Mouse (Mus musculus) limb, embryonic 11.5 days (tissue): ENCODE measurements around the gene Acot8. TPM values are rescaled to one million over a fixed set of nuclear protein-coding genes. Genes with fewer than 3 reads are reported as not detected.
A peak's percentile ranks its signal among the peaks of the same experiment; 100 is the strongest.

Source experiments
- ATAC-seq: fragments of 200-750 bp; cut with Nextera tagmentation; 2 replicates; pipeline ENCODE4 v1.8.0; 2017; ENCODE audit warnings: low read depth; ENCODE audit not compliant: insufficient number of reproducible peaks, low FRiP score, low TSS enrichment
- DNase-seq: peaks from one replicate; pipeline ENCODE4 v3.0.0-alpha.2; 2015; ENCODE audit warnings: low spot score
- H3K27ac ChIP-seq: fragments of 300-500 bp; sonication (generic); replicated peaks from 2 replicates; pipeline ENCODE4 v1.5.1; 2014; ENCODE audit warnings: low read depth, mild to moderate bottlenecking, low read length
- H3K27me3 ChIP-seq: fragments of 300-500 bp; sonication (generic); 2 replicates; pipeline ENCODE4 v1.6.1; 2014; ENCODE audit warnings: mild to moderate bottlenecking, low read length, mixed read lengths; ENCODE audit not compliant: control insufficient read depth, insufficient read depth
- H3K36me3 ChIP-seq: fragments of 300-500 bp; sonication (generic); 2 replicates; pipeline ENCODE4 v1.6.1; 2014; ENCODE audit warnings: mild to moderate bottlenecking, low read length, moderate library complexity, mixed read lengths; ENCODE audit not compliant: control insufficient read depth, insufficient read depth
- H3K4me1 ChIP-seq: fragments of 300-500 bp; sonication (generic); 2 replicates; pipeline ENCODE4 v1.6.1; 2014; ENCODE audit warnings: low read length, mixed read lengths; ENCODE audit not compliant: control insufficient read depth, insufficient read depth
- H3K4me2 ChIP-seq: fragments of 300-500 bp; sonication (generic); 2 replicates; pipeline ENCODE4 v1.6.1; 2014; ENCODE audit warnings: low read depth, mild to moderate bottlenecking, moderate library complexity; ENCODE audit not compliant: severe bottlenecking
- H3K4me3 ChIP-seq: fragments of 300-500 bp; sonication (generic); 2 replicates; pipeline ENCODE4 v1.5.1; 2014; ENCODE audit warnings: low read depth, low read length
- H3K9ac ChIP-seq: fragments of 300-500 bp; sonication (generic); 2 replicates; pipeline ENCODE4 v1.6.1; 2014; ENCODE audit warnings: mild to moderate bottlenecking, low read length
- H3K9me3 ChIP-seq: fragments of 300-500 bp; sonication (generic); 2 replicates; pipeline ENCODE4 v1.6.1; 2016; ENCODE audit warnings: low read length; ENCODE audit not compliant: control insufficient read depth
- WGBS: fragments of 180-500 bp; shearing (Covaris S2); extraction: QIAGEN DNeasy Blood & Tissue Kit; methylation state at CpG from one replicate; pipeline ENCODE4 v1.1.7; 2014; 5-methylcytosine and 5-hydroxymethylcytosine counted together
- polyA plus RNA-seq: library from polyadenylated mRNA; unstranded; fragments of >200 nt; fragmentation: Nextera tagmentation; extraction: Ambion mirVana; gene quantifications from 2 replicates; pipeline ENCODE4 v1.2.1, GENCODE M21; 2014

Gene Acot8
- polyA plus RNA-seq, 1 experiment from 2014 or later: 12.0 TPM

DNA sequence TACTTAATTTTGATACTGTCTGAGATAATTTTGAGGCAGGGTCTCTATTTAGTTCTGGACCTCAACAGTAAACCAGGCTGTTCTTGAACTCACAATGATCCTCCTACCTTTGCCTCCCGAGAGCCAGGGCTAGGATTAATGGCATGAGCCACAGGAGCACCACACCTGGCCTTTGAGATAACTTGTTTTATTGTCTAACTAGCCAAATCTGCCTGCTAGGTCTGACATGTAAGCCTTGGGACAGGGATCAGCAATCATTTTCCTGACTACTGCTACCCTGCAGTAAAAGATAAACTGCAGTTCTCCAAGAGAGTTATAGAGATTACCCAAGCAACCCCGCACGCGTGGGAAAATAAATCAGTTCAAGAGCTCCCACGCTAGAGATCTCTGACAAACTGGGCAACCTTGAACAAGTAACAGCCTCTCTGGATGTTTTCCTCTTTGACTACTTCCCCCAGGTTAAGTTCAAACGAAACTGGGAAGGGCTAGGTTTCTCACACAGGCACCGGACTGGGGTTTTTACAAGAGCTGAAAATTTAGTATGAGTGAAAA lies 19.7 kb downstream of the Acot8 start:
- Histone ChIP-seq H3K4me3 (peak overlapping the region; percentile 64), H3K9ac (peak overlapping the region; percentile 68), H3K4me2 (peak overlapping the region; percentile 93), H3K4me1 (0 out of 2 replicates have a peak, but pooled peaks cover 2% of the 10 kb centered on the region), H3K27me3 (no peaks in the 10 kb centered on the region), H3K36me3 (no peaks in the 10 kb centered on the region), H3K9me3 (no peaks in the 10 kb centered on the region), H3K27ac (no peak overlapping the region)
- ATAC-seq: no peak
- DNase-seq: no peak
- WGBS: 14% methylated on average over 7 of the region's 7 CpGs

GRCm38 (mm10) chr2:164783926-164784581 lies 20.6 kb downstream of the Acot8 start:
- Histone ChIP-seq H3K9ac (no peak overlapping the region), H3K9me3 (no peaks in the 10 kb centered on the region), H3K36me3 (no peaks in the 10 kb centered on the region), H3K27ac (no peak overlapping the region), H3K27me3 (no peaks in the 10 kb centered on the region), H3K4me1 (0 out of 2 replicates have a peak, but pooled peaks cover 2% of the 10 kb centered on the region), H3K4me2 (no peak overlapping the region), H3K4me3 (no peak overlapping the region)
- DNase-seq (no peak), ATAC-seq (no peak)
- 74% methylated on average over 7 of the region's 7 CpGs for WGBS

GRCm38 (mm10) chr2:164781876-164782275 lies 22.8 kb downstream of the Acot8 start:
- H3K4me3 ChIP-seq: no peak overlapping the region
- no peak overlapping the region for H3K4me2 ChIP-seq
- DNase-seq (no peak), ATAC-seq (no peak)
- no peaks in the 10 kb centered on the region for H3K4me1 ChIP-seq
- no peaks in the 10 kb centered on the region for H3K36me3 ChIP-seq
- WGBS: 83% methylated on average over 4 of the region's 4 CpGs
- H3K9ac ChIP-seq: no peak overlapping the region
- no peaks in the 10 kb centered on the region for H3K9me3 ChIP-seq
- no peaks in the 10 kb centered on the region for H3K27me3 ChIP-seq
- H3K27ac ChIP-seq: no peak overlapping the region

GRCm38 (mm10) chr2:164779481-164780086 lies 25.1 kb downstream of the Acot8 start, which contains the start of gene Tnnc2:
Gene Tnnc2, minus strand, starts transcription at chr2:164779967.
- ATAC-seq (no peak), DNase-seq (no peak)
- Histone ChIP-seq H3K27me3 (no peaks in the 10 kb centered on the region), H3K4me2 (no peak within 1 kb of the TSS), H3K4me3 (no peak within 1 kb of the TSS), H3K36me3 (no peaks in the 10 kb centered on the region), H3K27ac (no peak within 1 kb of the TSS), H3K9me3 (no peaks in the 10 kb centered on the region), H3K9ac (no peak within 1 kb of the TSS), H3K4me1 (no peaks in the 10 kb centered on the region)
- WGBS: 76% methylated on average over 8 of the region's 8 CpGs

DNA sequence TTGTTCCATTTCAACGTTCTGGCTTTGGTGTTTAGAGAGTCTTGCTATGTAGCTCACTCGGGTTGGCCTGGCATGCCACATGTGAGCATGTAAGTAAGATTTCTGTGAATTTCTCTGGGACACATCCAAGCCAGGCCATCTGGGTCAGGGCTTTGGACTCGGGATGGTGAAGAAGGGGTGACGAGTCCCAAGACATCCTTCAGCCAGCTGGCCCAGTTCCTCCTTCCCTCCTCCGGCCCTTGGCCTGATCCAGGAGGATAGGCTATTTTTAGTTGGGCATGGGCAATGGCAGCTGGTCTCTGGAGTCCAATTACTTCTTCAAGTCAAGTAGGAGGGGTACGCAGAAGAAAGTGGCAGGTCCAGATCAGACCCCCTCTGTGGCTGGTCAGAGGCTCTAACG lies 25.9 kb downstream of the Acot8 start:
- H3K9ac ChIP-seq: no peak overlapping the region
- WGBS: 90% methylated on average over 7 of the region's 7 CpGs
- DNase-seq (no peak), ATAC-seq (no peak)
- H3K9me3 ChIP-seq: no peaks in the 10 kb centered on the region
- H3K27ac ChIP-seq: no peak overlapping the region
- no peak overlapping the region for H3K4me3 ChIP-seq
- no peak overlapping the region for H3K4me2 ChIP-seq
- H3K36me3 ChIP-seq: no peaks in the 10 kb centered on the region
- no peaks in the 10 kb centered on the region for H3K4me1 ChIP-seq
- H3K27me3 ChIP-seq: no peaks in the 10 kb centered on the region

DNA sequence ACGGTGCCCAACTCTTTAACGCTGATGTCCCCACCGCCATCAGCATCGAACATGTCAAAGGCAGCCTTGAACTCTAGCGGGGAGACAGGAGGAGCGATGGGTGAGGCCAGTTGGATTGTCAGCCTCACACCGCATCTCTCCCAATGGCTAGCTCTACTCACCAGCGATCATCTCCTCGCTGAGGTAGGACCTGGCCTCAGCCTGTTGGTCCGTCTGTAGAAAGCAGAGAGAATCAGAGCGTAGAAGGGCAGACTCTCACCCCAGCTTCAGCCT lies 26.7 kb downstream of the Acot8 start:
- no peak overlapping the region for H3K9ac ChIP-seq
- H3K9me3 ChIP-seq: no peaks in the 10 kb centered on the region
- no peaks in the 10 kb centered on the region for H3K36me3 ChIP-seq
- DNase-seq: no peak
- 93% methylated on average over 11 of the region's 11 CpGs for WGBS
- no peaks in the 10 kb centered on the region for H3K27me3 ChIP-seq
- no peak overlapping the region for H3K4me2 ChIP-seq
- no peak for ATAC-seq
- H3K4me1 ChIP-seq: no peaks in the 10 kb centered on the region
- H3K4me3 ChIP-seq: no peak overlapping the region
- no peak overlapping the region for H3K27ac ChIP-seq

DNA sequence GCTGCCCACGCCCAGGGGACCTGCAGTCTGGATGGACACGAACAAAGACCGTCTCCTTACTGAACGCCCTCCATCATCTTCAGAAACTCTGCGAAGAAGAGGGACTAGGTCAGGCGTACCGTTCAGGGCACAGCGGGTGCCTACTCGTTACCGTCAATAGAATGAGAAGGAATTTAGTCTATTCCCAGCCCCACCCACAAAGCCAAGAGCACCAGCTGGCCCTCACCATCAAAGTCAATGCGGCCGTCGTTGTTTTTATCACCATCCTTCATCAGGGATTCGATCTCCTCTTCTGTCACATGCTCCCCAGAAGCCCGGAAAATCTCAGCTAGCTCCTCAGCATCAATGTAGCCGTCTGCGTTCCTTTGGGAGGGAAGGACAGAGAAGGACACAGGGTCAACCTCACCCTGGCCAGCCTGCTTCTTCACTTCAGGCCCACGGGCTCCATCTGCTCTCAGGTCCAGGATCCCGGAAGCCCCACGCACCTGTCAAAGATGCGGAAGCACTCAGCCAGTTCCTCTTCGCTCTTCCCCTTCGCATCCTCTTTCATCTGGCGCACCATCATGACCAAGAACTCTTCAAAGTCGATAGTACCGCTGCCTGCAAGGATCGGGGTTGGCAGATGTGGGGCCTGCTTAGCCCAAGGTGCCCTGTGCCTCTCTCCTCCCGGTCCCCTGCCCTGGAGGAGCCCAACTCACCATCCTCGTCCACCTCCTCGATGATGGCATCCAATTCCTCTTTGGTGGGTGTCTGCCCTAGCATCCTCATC lies 27.3 kb downstream of the Acot8 start:
- Histone ChIP-seq H3K4me2 (no peak overlapping the region), H3K36me3 (no peaks in the 10 kb centered on the region), H3K9me3 (no peaks in the 10 kb centered on the region), H3K4me1 (no peaks in the 10 kb centered on the region), H3K9ac (no peak overlapping the region), H3K27ac (no peak overlapping the region), H3K4me3 (no peak overlapping the region), H3K27me3 (no peaks in the 10 kb centered on the region)
- ATAC-seq (no peak), DNase-seq (no peak)
- WGBS: 79% methylated on average over 30 of the region's 30 CpGs

DNA sequence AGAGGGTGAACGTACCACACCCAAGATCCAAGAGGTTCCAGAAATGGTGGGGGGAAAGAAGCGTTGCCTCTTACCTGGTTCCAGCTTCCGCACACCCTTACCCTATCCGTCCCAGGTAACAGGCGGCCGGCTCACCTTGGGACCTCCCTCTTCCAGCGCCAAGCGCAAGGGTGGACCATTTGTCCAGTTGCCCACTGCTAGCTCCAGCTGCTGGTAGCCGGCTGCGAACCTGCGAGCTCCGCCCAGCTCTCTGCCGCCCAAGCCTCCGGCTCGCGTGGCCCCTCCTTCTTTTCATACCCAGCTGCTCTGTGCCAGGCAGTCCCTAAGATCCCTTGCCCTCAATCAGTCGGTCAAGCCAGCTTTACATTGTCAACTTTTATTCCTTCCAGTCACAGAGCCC lies 27.9 kb downstream of the Acot8 start:
- no peak overlapping the region for H3K4me2 ChIP-seq
- no peak overlapping the region for H3K27ac ChIP-seq
- H3K36me3 ChIP-seq: peaks cover 5% of the 10 kb centered on the region; the same call in 1 of the 2 replicates
- no peaks in the 10 kb centered on the region for H3K27me3 ChIP-seq
- no peak overlapping the region for H3K4me3 ChIP-seq
- no peaks in the 10 kb centered on the region for H3K9me3 ChIP-seq
- 63% methylated on average over 17 of the region's 17 CpGs for WGBS
- H3K4me1 ChIP-seq: no peaks in the 10 kb centered on the region
- DNase-seq: no peak
- H3K9ac ChIP-seq: no peak overlapping the region
- no peak for ATAC-seq
